Mouse (Mus musculus) forebrain, embryonic 16.5 days (tissue): ENCODE data around the gene Epha4. TPM values are rescaled to one million over a fixed set of nuclear protein-coding genes. Genes with fewer than 3 reads are reported as not detected.

Source experiments
- ATAC-seq: fragments of 200-750 bp; cut with Nextera tagmentation; 2 replicates; pipeline ENCODE4 v1.8.0; 2017; ENCODE audit warnings: mild to moderate bottlenecking, moderate library complexity
- H3K27ac ChIP-seq: fragments of 300-500 bp; sonication (generic); 2 replicates; pipeline ENCODE4 v1.5.1; 2014; ENCODE audit warnings: low read length, control low read depth
- H3K27me3 ChIP-seq: fragments of 300-500 bp; sonication (generic); replicated peaks from 2 replicates; pipeline ENCODE4 v1.6.1; 2014; ENCODE audit warnings: low read length; ENCODE audit not compliant: control insufficient read depth, insufficient read depth
- H3K36me3 ChIP-seq: fragments of 300-500 bp; sonication (generic); 2 replicates; pipeline ENCODE4 v1.6.1; 2014; ENCODE audit not compliant: control insufficient read depth, insufficient read depth
- H3K4me1 ChIP-seq: fragments of 300-500 bp; sonication (generic); replicated peaks from 2 replicates; pipeline ENCODE4 v1.6.1; 2014; ENCODE audit warnings: low read length; ENCODE audit not compliant: control insufficient read depth, insufficient read depth
- H3K4me2 ChIP-seq: fragments of 300-500 bp; sonication (generic); 2 replicates; pipeline ENCODE4 v1.6.1; 2014; ENCODE audit warnings: mild to moderate bottlenecking, low read length, control low read depth
- H3K4me3 ChIP-seq: fragments of 300-500 bp; sonication (generic); replicated peaks from 2 replicates; pipeline ENCODE4 v1.5.1; 2014; ENCODE audit warnings: mild to moderate bottlenecking, low read length, control low read depth
- H3K9ac ChIP-seq: fragments of 300-500 bp; sonication (generic); replicated peaks from 2 replicates; pipeline ENCODE4 v1.6.1; 2014; ENCODE audit warnings: low read depth, low read length, control low read depth
- H3K9me3 ChIP-seq: fragments of 300-500 bp; sonication (generic); 2 replicates; pipeline ENCODE4 v1.6.1; 2016; ENCODE audit warnings: low read length; ENCODE audit not compliant: control insufficient read depth
- WGBS: fragments of 180-500 bp; shearing (Covaris S2); extraction: QIAGEN DNeasy Blood & Tissue Kit; methylation state at CpG from one replicate; pipeline ENCODE4 v1.1.7; 2014; 5-methylcytosine and 5-hydroxymethylcytosine counted together
- polyA plus RNA-seq: library from polyadenylated mRNA; unstranded; fragments of >200 nt; fragmentation: Nextera tagmentation; extraction: Ambion mirVana; gene quantifications from 2 replicates; pipeline ENCODE4 v1.2.1, GENCODE M21; 2015

Gene Epha4
- polyA plus RNA-seq, 1 experiment from 2014 or later, result 76.4 TPM

GRCm38 (mm10) chr1:77391590-77391989 is 123.3 kb downstream of the Epha4 start:
- ATAC-seq, result no peak
- Histone ChIP-seq H3K4me3 (no peak overlapping the region), H3K27me3 (no peaks in the 10 kb centered on the region), H3K4me1 (peaks cover 13% of the 10 kb centered on the region), H3K27ac (no peak overlapping the region), H3K9ac (no peak overlapping the region), H3K9me3 (no peaks in the 10 kb centered on the region), H3K4me2 (no peak overlapping the region), H3K36me3 (no peaks in the 10 kb centered on the region; the same call in 1 of the 2 replicates)
- 56% methylated on average over 6 of the region's 6 CpGs for WGBS

GRCm38 (mm10) chr1:77389069-77389468 is 125.8 kb downstream of the Epha4 start:
- H3K4me3 ChIP-seq, result no peak overlapping the region
- no peaks in the 10 kb centered on the region for H3K9me3 ChIP-seq
- no peak for ATAC-seq
- no peaks in the 10 kb centered on the region; the same call in 1 of the 2 replicates for H3K36me3 ChIP-seq
- no peak overlapping the region for H3K9ac ChIP-seq
- peaks cover 23% of the 10 kb centered on the region for H3K4me1 ChIP-seq
- no peak overlapping the region for H3K27ac ChIP-seq
- H3K4me2 ChIP-seq, result no peak overlapping the region
- no peaks in the 10 kb centered on the region for H3K27me3 ChIP-seq
- 98% methylated on average over 2 of the region's 2 CpGs for WGBS

GRCm38 (mm10) chr1:77388556-77388955 is 126.3 kb downstream of the Epha4 start:
- no peaks in the 10 kb centered on the region; the same call in 1 of the 2 replicates for H3K36me3 ChIP-seq
- 84% methylated on average over 4 of the region's 4 CpGs for WGBS
- ATAC-seq, result no peak

GRCm38 (mm10) chr1:77385613-77386012 is 129.3 kb downstream of the Epha4 start:
- Histone ChIP-seq H3K27ac (0 out of 2 replicates have a peak overlapping the region, but pooled peaks have one; percentile 59), H3K4me1 (peaks cover 33% of the 10 kb centered on the region), H3K27me3 (no peaks in the 10 kb centered on the region), H3K9ac (no peak overlapping the region), H3K36me3 (no peaks in the 10 kb centered on the region; the same call in 1 of the 2 replicates), H3K4me2 (no peak overlapping the region), H3K4me3 (no peak overlapping the region), H3K9me3 (no peaks in the 10 kb centered on the region)
- WGBS, result 34% methylated on average over 8 of the region's 8 CpGs
- ATAC-seq, result peak; percentile 57

More at GRCm38 (mm10) chr1:77388556-77388955, 126.3 kb downstream of the Epha4 start:
- no peak overlapping the region for H3K9ac ChIP-seq
- no peak overlapping the region for H3K4me3 ChIP-seq
- no peaks in the 10 kb centered on the region for H3K27me3 ChIP-seq
- H3K4me1 ChIP-seq, result peaks cover 28% of the 10 kb centered on the region
- no peak overlapping the region for H3K27ac ChIP-seq
- no peaks in the 10 kb centered on the region for H3K9me3 ChIP-seq
- no peak overlapping the region for H3K4me2 ChIP-seq

GRCm38 (mm10) chr1:77383466-77383865 is 131.4 kb downstream of the Epha4 start:
- no peaks in the 10 kb centered on the region; the same call in 1 of the 2 replicates for H3K36me3 ChIP-seq
- H3K9ac ChIP-seq, result no peak overlapping the region
- H3K4me1 ChIP-seq, result peaks cover 33% of the 10 kb centered on the region
- 27% methylated on average over 11 of the region's 11 CpGs for WGBS
- no peaks in the 10 kb centered on the region for H3K9me3 ChIP-seq
- H3K27ac ChIP-seq, result no peak overlapping the region
- H3K4me2 ChIP-seq, result peak overlapping the region; percentile 21; the same call in 1 of the 2 replicates
- H3K4me3 ChIP-seq, result no peak overlapping the region
- peak; percentile 29; the same call in 1 of the 2 replicates for ATAC-seq
- no peaks in the 10 kb centered on the region for H3K27me3 ChIP-seq

GRCm38 (mm10) chr1:77377550-77377980 is 137.3 kb downstream of the Epha4 start:
- no peaks in the 10 kb centered on the region for H3K9me3 ChIP-seq
- H3K4me2 ChIP-seq, result no peak overlapping the region
- peak; percentile 74 for ATAC-seq
- H3K9ac ChIP-seq, result no peak overlapping the region
- WGBS, result 23% methylated on average over 8 of the region's 8 CpGs
- peaks cover 6% of the 10 kb centered on the region; the same call in 1 of the 2 replicates for H3K36me3 ChIP-seq
- H3K27me3 ChIP-seq, result no peaks in the 10 kb centered on the region
- H3K27ac ChIP-seq, result no peak overlapping the region
- H3K4me3 ChIP-seq, result no peak overlapping the region
- peaks cover 6% of the 10 kb centered on the region; the same call in 1 of the 2 replicates for H3K4me1 ChIP-seq

- no peak overlapping the region for H3K4me2 ChIP-seq
- H3K27me3 ChIP-seq, result no peaks in the 10 kb centered on the region
- H3K4me1 ChIP-seq, result peaks cover 5% of the 10 kb centered on the region; the same call in 1 of the 2 replicates
- no peaks in the 10 kb centered on the region for H3K9me3 ChIP-seq
- ATAC-seq, result no peak
- peaks cover 12% of the 10 kb centered on the region; the same call in 1 of the 2 replicates for H3K36me3 ChIP-seq
- no peak overlapping the region for H3K9ac ChIP-seq
- 64% methylated on average over 4 of the region's 5 CpGs for WGBS
- no peak overlapping the region for H3K4me3 ChIP-seq
- no peak overlapping the region for H3K27ac ChIP-seq
Observed at GRCm38 (mm10) chr1:77374054-77374453, 140.8 kb downstream of the Epha4 start.

- Histone ChIP-seq H3K9me3 (no peaks in the 10 kb centered on the region), H3K27me3 (no peaks in the 10 kb centered on the region), H3K27ac (no peak overlapping the region), H3K4me2 (no peak overlapping the region), H3K36me3 (peaks cover 15% of the 10 kb centered on the region; the same call in 1 of the 2 replicates), H3K4me3 (no peak overlapping the region), H3K9ac (no peak overlapping the region), H3K4me1 (0 out of 2 replicates have a peak, but pooled peaks cover 2% of the 10 kb centered on the region)
- WGBS, result 58% methylated on average over 7 of the region's 7 CpGs
- ATAC-seq, result no peak
Observed at GRCm38 (mm10) chr1:77370921-77371320, 144.0 kb downstream of the Epha4 start.

GRCm38 (mm10) chr1:77369255-77369837 is 145.5 kb downstream of the Epha4 start:
- H3K9ac ChIP-seq, result no peak overlapping the region
- 84% methylated on average over 18 of the region's 18 CpGs for WGBS
- no peaks in the 10 kb centered on the region for H3K27me3 ChIP-seq
- no peak overlapping the region for H3K4me3 ChIP-seq
- H3K9me3 ChIP-seq, result no peaks in the 10 kb centered on the region
- H3K4me1 ChIP-seq, result 0 out of 2 replicates have a peak, but pooled peaks cover 2% of the 10 kb centered on the region
- ATAC-seq, result no peak
- H3K4me2 ChIP-seq, result no peak overlapping the region
- no peak overlapping the region for H3K27ac ChIP-seq
- peaks cover 17% of the 10 kb centered on the region; the same call in 1 of the 2 replicates for H3K36me3 ChIP-seq
